Mouse (Mus musculus) heart, embryonic 14.5 days (tissue): ENCODE data around the gene Crygc. TPM values are rescaled to one million over a fixed set of nuclear protein-coding genes. Genes with fewer than 3 reads are reported as not detected.
"Not testable (repeated sequence)": the region's sequence is repeated elsewhere in the genome, so short reads cannot be mapped to it uniquely, and the experiment has no call there.

Source experiments
- ATAC-seq: fragments of 200-750 bp; cut with Nextera tagmentation; 2 replicates; pipeline ENCODE4 v1.8.0; 2017; ENCODE audit warnings: low read depth, moderate TSS enrichment; ENCODE audit not compliant: insufficient number of reproducible peaks, insufficient read depth, low FRiP score
- H3K27ac ChIP-seq, 2 experiments: fragments of 200-500 bp in 1 of 2; fragments of 300-500 bp in 1 of 2; sonication (generic) in 1 of 2; replicated peaks in 1 of 2; 2 replicates each; pipeline ENCODE4 v1.5.1; 2012 to 2014; ENCODE audit warnings: low read depth in 2 of 2, low read length in 2 of 2, control low read depth in 1 of 2, mild to moderate bottlenecking in 1 of 2, mixed read lengths in 1 of 2; ENCODE audit not compliant: control insufficient read depth in 1 of 2, insufficient read depth in 1 of 2
- H3K27me3 ChIP-seq: fragments of 300-500 bp; sonication (generic); 2 replicates; pipeline ENCODE4 v1.6.1; 2014; ENCODE audit warnings: mild to moderate bottlenecking, low read length, control low read depth; ENCODE audit not compliant: control insufficient read depth, insufficient read depth
- H3K36me3 ChIP-seq: fragments of 300-500 bp; sonication (generic); 2 replicates; pipeline ENCODE4 v1.6.1; 2014; ENCODE audit warnings: mild to moderate bottlenecking, control low read depth, low read length, mixed read lengths; ENCODE audit not compliant: control insufficient read depth, insufficient read depth
- H3K4me1 ChIP-seq, 2 experiments: fragments of 200-500 bp in 1 of 2; fragments of 300-500 bp in 1 of 2; sonication (generic) in 1 of 2; 2 replicates each; pipeline ENCODE4 v1.6.1; 2012 to 2014; ENCODE audit warnings: low read length in 2 of 2, control low read depth in 1 of 2, mixed read lengths in 1 of 2; ENCODE audit not compliant: control insufficient read depth in 2 of 2, insufficient read depth in 2 of 2
- H3K4me2 ChIP-seq: fragments of 300-500 bp; sonication (generic); 2 replicates; pipeline ENCODE4 v1.6.1; 2014; ENCODE audit warnings: mild to moderate bottlenecking, low read length
- H3K4me3 ChIP-seq, 2 experiments: fragments of 200-500 bp in 1 of 2; fragments of 300-500 bp in 1 of 2; sonication (generic) in 1 of 2; 2 replicates each; pipeline ENCODE4 v1.5.1; 2012 to 2014; ENCODE audit warnings: low read length in 2 of 2, mild to moderate bottlenecking in 2 of 2, control low read depth in 1 of 2, low read depth in 1 of 2, moderate library complexity in 1 of 2; ENCODE audit not compliant: control insufficient read depth in 1 of 2, insufficient read depth in 1 of 2
- H3K9ac ChIP-seq: fragments of 300-500 bp; sonication (generic); 2 replicates; pipeline ENCODE4 v1.6.1; 2014; ENCODE audit warnings: mild to moderate bottlenecking, low read length
- H3K9me3 ChIP-seq: fragments of 300-500 bp; sonication (generic); 2 replicates; pipeline ENCODE4 v1.6.1; 2016; ENCODE audit warnings: low read length, control low read depth; ENCODE audit not compliant: control insufficient read depth
- WGBS: fragments of 180-500 bp; shearing (Covaris S2); extraction: QIAGEN DNeasy Blood & Tissue Kit; methylation state at CpG from one replicate; pipeline ENCODE4 v1.1.7; 2014; 5-methylcytosine and 5-hydroxymethylcytosine counted together
- polyA plus RNA-seq: library from polyadenylated mRNA; unstranded; fragments of >200 nt; fragmentation: Nextera tagmentation; extraction: Ambion mirVana; gene quantifications from 2 replicates; pipeline ENCODE4 v1.2.1, GENCODE M21; 2014

The Crygc gene
- polyA plus RNA-seq, 1 experiment from 2014 or later = not detected

DNA sequence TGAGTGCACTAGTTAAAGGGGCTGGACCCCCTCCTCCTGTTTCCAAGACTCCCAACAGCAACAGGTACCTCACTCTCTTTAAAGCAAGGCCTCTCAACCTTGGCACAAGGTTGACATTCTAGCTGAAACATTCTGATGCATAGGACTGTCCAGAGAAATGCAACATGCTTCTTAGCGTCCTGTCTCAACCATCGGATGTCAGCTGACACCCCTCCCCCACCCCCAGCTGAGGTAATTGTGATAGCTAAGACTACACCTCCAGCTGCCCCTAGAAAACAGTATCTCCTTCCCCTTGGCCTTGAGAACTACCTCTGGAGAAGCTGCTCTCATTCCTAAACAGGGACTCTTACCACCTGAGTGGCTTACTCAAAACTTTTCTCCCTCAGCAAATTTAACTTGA lies 21.3 kb downstream of the Crygc start:
- Histone ChIP-seq H3K27ac (no peak overlapping the region), H3K36me3 (no peaks in the 10 kb centered on the region), H3K4me2 (no peak overlapping the region), H3K27me3 (no peaks in the 10 kb centered on the region), H3K4me1 (peaks cover 0 to 5% of the 10 kb centered on the region in 2 experiments; a peak in 2 of 4 replicates), H3K9me3 (no peaks in the 10 kb centered on the region), H3K9ac (no peak overlapping the region), H3K4me3 (no peak overlapping the region)
- 8% methylated on average over 2 of the region's 2 CpGs for WGBS
- ATAC-seq = no peak

DNA sequence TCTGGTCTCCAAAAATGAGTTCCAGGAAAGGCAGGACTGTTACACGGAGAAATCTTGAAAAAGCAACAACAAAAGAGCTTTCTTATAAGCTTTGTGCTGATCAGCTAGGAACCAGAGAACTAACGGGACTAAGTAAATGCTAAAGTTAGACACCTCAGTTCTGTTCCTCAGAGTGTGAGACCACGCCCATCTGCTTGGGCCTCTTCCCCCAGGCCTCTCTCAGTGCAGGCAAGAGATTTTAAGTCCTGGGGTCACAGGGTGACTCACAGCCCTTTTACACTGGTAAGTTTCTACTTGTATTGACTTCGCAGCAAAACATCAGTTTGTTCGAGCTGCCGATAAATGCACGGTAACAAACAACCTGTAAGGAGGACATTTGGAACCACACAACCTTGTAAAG lies 21.8 kb downstream of the Crygc start:
- no peak for ATAC-seq
- Histone ChIP-seq H3K27me3 (no peaks in the 10 kb centered on the region), H3K9ac (no peak overlapping the region), H3K4me1 (peaks cover 0 to 5% of the 10 kb centered on the region in 2 experiments; a peak in 2 of 4 replicates), H3K27ac (no peak overlapping the region), H3K9me3 (no peaks in the 10 kb centered on the region), H3K36me3 (no peaks in the 10 kb centered on the region), H3K4me3 (no peak overlapping the region), H3K4me2 (no peak overlapping the region)
- WGBS = 61% methylated on average over 7 of the region's 7 CpGs

DNA sequence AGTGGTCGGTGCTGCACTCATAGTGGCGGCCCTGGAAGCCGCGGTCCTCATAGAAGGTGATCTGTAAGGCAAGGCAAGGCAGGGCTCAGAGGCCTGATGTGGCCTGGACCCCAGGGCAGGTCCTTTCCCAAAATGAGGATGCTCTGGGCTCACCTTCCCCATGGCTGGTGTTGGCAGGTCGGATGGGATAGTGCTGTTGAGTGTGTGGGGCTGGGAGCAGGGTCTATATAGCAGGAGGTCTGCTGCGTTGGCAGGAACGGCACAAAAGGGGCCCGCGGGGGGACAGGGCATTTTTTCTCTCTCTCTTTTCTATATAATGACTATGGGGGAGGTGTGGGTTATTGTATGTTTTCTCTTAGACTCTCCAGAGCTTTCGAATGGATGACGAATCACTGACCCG lies 22.5 kb downstream of the Crygc start, which contains the start of gene Cryge:
Gene Cryge (minus strand): TSS at position 198 of the 400 bp plus-strand sequence.
- H3K4me3 ChIP-seq, H3K4me2 ChIP-seq, H3K27ac ChIP-seq, H3K9me3 ChIP-seq, H3K36me3 ChIP-seq, H3K27me3 ChIP-seq, H3K9ac ChIP-seq, ATAC-seq, H3K4me1 ChIP-seq: not testable (repeated sequence)
- WGBS = 74% methylated on average over 10 of the region's 12 CpGs

DNA sequence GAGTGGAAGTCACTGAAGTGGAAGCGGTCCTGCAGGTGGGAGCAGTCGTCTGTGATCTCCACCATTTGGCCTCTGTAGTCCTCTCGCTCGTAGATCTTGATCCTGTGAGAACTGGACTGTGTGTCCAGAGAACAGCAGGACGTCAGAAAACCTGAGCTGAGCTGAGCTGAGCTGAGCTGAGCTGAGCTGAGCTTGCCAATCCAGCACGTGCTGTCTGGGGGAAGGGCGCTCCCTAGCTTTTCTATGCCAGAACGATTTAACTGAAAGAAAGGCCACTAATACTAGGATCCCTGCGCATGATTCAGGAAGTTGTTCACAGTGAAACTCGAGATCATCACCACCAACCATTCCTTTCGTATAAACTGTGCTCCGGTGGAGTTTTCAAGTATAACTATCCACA lies 24.7 kb downstream of the Crygc start:
- WGBS = 67% methylated on average over 12 of the region's 12 CpGs
- Histone ChIP-seq H3K9me3 (no peaks in the 10 kb centered on the region), H3K4me2 (no peak overlapping the region), H3K9ac (no peak overlapping the region), H3K4me3 (no peak overlapping the region), H3K27ac (no peak overlapping the region), H3K4me1 (peaks cover 0 to 5% of the 10 kb centered on the region in 2 experiments; a peak in 2 of 4 replicates), H3K36me3 (no peaks in the 10 kb centered on the region), H3K27me3 (no peaks in the 10 kb centered on the region)
- ATAC-seq = no peak

DNA sequence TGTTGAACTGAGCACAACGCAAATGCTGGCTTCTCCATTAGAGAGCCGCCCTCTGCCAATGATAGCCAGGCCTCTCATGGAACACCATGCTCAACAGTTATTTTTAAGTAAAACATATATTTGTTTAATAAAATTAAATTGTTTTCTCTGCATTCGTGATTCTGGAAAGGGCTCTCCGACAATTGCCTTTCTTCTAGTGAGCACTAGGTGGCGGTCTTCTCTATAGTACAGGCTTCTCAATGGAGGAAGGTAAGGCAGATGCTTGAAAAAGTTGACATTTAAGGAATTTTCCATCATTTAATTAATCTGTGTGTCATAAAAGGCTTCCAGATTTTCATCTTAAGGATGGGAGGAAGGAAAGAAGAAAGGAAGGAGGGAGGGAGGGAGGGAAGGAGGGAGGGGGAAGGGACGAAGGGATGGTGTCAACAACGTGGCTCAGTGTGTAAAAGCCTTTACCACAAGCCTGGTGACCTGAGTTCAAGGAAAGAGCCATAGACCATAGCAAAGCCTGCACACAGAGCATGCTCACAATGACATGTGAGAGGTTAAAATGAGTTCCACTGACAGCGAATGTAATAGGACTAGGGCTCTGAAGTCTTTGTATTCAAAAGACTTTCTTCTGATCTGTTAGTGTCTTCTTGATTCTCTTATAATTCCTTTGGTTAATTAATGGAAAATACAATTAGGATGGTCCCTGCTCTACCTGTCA lies 26.9 kb downstream of the Crygc start:
- Histone ChIP-seq H3K9me3 (no peaks in the 10 kb centered on the region), H3K4me2 (peak overlapping the region; percentile 31; the same call in 1 of the 2 replicates), H3K27me3 (no peaks in the 10 kb centered on the region), H3K9ac (no peak overlapping the region), H3K36me3 (no peaks in the 10 kb centered on the region), H3K27ac (no peak overlapping the region), H3K4me3 (no peak overlapping the region), H3K4me1 (no peaks in the 10 kb centered on the region)
- no peak for ATAC-seq
- 34% methylated on average over 8 of the region's 8 CpGs for WGBS

DNA sequence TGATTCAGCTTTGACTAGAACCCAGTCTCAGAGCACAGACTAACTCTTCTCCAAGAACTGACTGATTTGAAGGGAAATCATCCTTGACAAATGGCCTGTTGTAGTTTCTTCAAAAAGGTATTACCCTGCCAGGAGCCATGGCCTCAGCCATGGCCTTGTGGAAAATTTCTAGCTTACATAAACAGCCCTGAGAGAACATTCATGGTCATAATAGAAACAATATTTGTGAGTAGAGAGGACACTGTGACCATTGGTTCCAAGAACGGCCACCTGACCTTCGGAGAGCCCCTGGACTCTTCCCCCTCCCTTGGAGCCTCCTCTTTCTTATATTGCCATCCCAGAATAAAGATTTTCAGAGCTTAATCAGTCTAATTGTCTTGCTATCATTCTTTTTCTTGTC lies 30.1 kb downstream of the Crygc start:
- no peak overlapping the region for H3K9ac ChIP-seq
- no peaks in the 10 kb centered on the region for H3K9me3 ChIP-seq
- no peaks in the 10 kb centered on the region; a peak in 1 of 4 replicates for H3K4me1 ChIP-seq
- no peak for ATAC-seq
- H3K36me3 ChIP-seq = no peaks in the 10 kb centered on the region
- no peak overlapping the region for H3K4me3 ChIP-seq
- H3K4me2 ChIP-seq = no peak overlapping the region
- no peak overlapping the region for H3K27ac ChIP-seq
- WGBS = 83% methylated on average over 2 of the region's 2 CpGs
- no peaks in the 10 kb centered on the region for H3K27me3 ChIP-seq

DNA sequence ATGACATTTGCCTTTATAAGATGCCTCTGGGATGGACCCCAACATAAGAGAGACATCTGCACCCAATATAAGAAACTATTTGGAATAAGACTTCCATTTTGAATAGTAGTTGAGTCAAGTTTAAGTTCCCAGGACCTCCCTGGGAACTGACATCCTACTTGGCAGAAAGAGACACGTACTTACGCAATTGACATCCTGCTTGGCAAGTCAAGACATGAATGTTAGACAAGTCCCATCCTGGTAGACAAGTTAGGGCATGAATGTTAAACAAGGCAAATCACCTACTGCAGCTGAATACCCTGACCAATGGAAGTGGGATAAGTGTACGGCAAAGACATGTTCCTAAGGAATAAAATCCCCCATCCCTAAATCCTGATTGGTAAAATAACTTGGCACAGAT lies 31.7 kb downstream of the Crygc start:
- no peak for ATAC-seq
- WGBS = 84% methylated on average over 3 of the region's 3 CpGs
- H3K27ac ChIP-seq = no peak overlapping the region
- no peaks in the 10 kb centered on the region for H3K36me3 ChIP-seq
- no peak overlapping the region for H3K4me2 ChIP-seq
- no peaks in the 10 kb centered on the region for H3K27me3 ChIP-seq
- no peak overlapping the region for H3K9ac ChIP-seq
- no peaks in the 10 kb centered on the region for H3K9me3 ChIP-seq
- no peak overlapping the region for H3K4me3 ChIP-seq
- H3K4me1 ChIP-seq = no peaks in the 10 kb centered on the region; a peak in 1 of 4 replicates

DNA sequence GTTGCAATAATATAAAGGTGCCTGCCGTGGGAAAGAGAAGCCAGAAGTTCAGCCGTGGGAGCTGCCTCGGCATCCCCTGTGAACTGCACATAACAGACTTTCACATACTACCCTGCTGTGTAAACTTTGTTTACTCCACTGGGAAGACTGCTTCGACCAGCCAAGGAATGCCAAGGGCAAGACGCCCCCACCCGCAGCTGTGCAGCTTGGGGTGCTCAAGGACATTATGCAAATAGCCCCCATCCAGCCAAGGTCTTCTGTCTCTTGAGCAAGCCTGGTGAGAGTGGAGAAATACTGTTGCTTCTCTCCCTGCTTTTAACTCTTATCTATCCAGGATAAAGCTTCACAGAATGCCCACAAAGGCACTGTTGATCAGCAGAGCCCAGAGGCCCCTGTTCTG lies 32.7 kb downstream of the Crygc start:
- Histone ChIP-seq H3K4me1 (no peaks in the 10 kb centered on the region; a peak in 1 of 4 replicates), H3K36me3 (no peaks in the 10 kb centered on the region), H3K4me2 (no peak overlapping the region), H3K9ac (no peak overlapping the region), H3K27ac (no peak overlapping the region), H3K27me3 (no peaks in the 10 kb centered on the region), H3K4me3 (no peak overlapping the region), H3K9me3 (no peaks in the 10 kb centered on the region)
- ATAC-seq = no peak
- WGBS = 71% methylated on average over 6 of the region's 6 CpGs
